In genomic region chr3:16930299-16930698, GRCm38 (mm10) we compare ENCODE assay signal across 9 mouse cellular contexts.
DNase-seq lines count a peak whose midpoint lies in the region; ATAC-seq and TF ChIP-seq lines count a peak whose summit lies in the region.
"Had no signal": no experiment of that assay in that cellular context is flagged by ENCODE, and none has a peak within 500 bp of the region (broad histone marks: within the 10 kb centered on the region; RNA-seq: fewer than 3 reads in every experiment).

No protein-coding gene starts in this region.

- no peaks in the 10 kb centered on the region for H3K4me1 ChIP-seq in hindbrain, embryonic 15.5 days (replicated peaks)
- H3K4me1 ChIP-seq in neural tube, embryonic 12.5 days: no peaks in the 10 kb centered on the region
- H3K4me1 ChIP-seq in lung, postnatal 0 days (ENCODE audit: insufficient read depth, low read depth, low read length): no peaks in the 10 kb centered on the region
- H3K4me1 ChIP-seq: lung, embryonic 15.5 days had no signal

- 0 out of 2 replicates have a peak overlapping the region, but pooled peaks have one; percentile 34 for H3K27ac ChIP-seq in hindbrain, embryonic 15.5 days (replicated peaks)
- no peak overlapping the region for H3K27ac ChIP-seq in neural tube, embryonic 12.5 days
- no peak overlapping the region for H3K27ac ChIP-seq in lung, postnatal 0 days (ENCODE audit: low read length)
- H3K27ac ChIP-seq: lung, embryonic 15.5 days had no signal

- H3K36me3 ChIP-seq in hindbrain, embryonic 15.5 days: no peaks in the 10 kb centered on the region
- H3K36me3 ChIP-seq in neural tube, embryonic 12.5 days: no peaks in the 10 kb centered on the region
- no peaks in the 10 kb centered on the region for H3K36me3 ChIP-seq in lung, postnatal 0 days (ENCODE audit: insufficient read depth, low read length)
- H3K36me3 ChIP-seq: lung, embryonic 15.5 days had no signal

- no peak overlapping the region for H3K9ac ChIP-seq in hindbrain, embryonic 15.5 days
- no peak overlapping the region for H3K9ac ChIP-seq in neural tube, embryonic 12.5 days
- H3K9ac ChIP-seq in lung, postnatal 0 days (replicated peaks; ENCODE audit: low read depth): no peak overlapping the region
- H3K9ac ChIP-seq: lung, embryonic 15.5 days had no signal

- 7% methylated on average over 3 of the region's 3 CpGs for WGBS in hindbrain, embryonic 15.5 days
- WGBS in neural tube, embryonic 12.5 days: 36% methylated on average over 3 of the region's 3 CpGs
- WGBS in lung, postnatal 0 days: 33% methylated on average over 3 of the region's 3 CpGs

- H3K4me2 ChIP-seq in hindbrain, embryonic 15.5 days: no peak overlapping the region
- H3K4me2 ChIP-seq in neural tube, embryonic 12.5 days (replicated peaks): no peak overlapping the region
- no peak overlapping the region for H3K4me2 ChIP-seq in lung, postnatal 0 days (replicated peaks; ENCODE audit: low read depth, low read length)
- H3K4me2 ChIP-seq: lung, embryonic 15.5 days had no signal

- no peak for TF ChIP-seq CTCF in lung, postnatal 0 days (IDR thresholded peaks at IDR 0.05)

- no peak for TF ChIP-seq EP300 in lung, postnatal 0 days (IDR thresholded peaks at IDR 0.05)

- no peaks in the 10 kb centered on the region for H3K27me3 ChIP-seq in hindbrain, embryonic 15.5 days
- H3K27me3 ChIP-seq in neural tube, embryonic 12.5 days (replicated peaks): no peaks in the 10 kb centered on the region
- no peaks in the 10 kb centered on the region for H3K27me3 ChIP-seq in lung, postnatal 0 days (replicated peaks; ENCODE audit: insufficient read depth, low read length)
- H3K27me3 ChIP-seq: lung, embryonic 15.5 days had no signal

- ATAC-seq in hindbrain, embryonic 15.5 days (ENCODE audit: low FRiP score, low read depth): peak; percentile 65
- ATAC-seq in neural tube, embryonic 12.5 days (ENCODE audit: low FRiP score, low read depth): peak; percentile 44; the same call in 1 of the 2 replicates
- ATAC-seq in lung, postnatal 0 days: no peak

- peak; percentile 29 to 44 for DNase-seq in cerebellum, postnatal 25 days
- DNase-seq in cerebellum, adult 9-10 months: no peak
- DNase-seq in embryo, embryonic 9.5 days (ENCODE audit: extremely low spot score): peak; percentile 9
- no peak for DNase-seq in lung, postnatal 0 days (ENCODE audit: low spot score)
- no peak for DNase-seq in urinary bladder, adult 18-20 months (ENCODE audit: low spot score in 2 of 2)
- no peak for DNase-seq in cerebellum, adult 11-12 months

- H3K4me3 ChIP-seq in hindbrain, embryonic 15.5 days: no peak overlapping the region
- H3K4me3 ChIP-seq in neural tube, embryonic 12.5 days: no peak overlapping the region
- H3K4me3 ChIP-seq in lung, postnatal 0 days (ENCODE audit: low read depth, low read length): no peak overlapping the region
- H3K4me3 ChIP-seq: lung, embryonic 15.5 days had no signal

- H3K9me3 ChIP-seq in hindbrain, embryonic 15.5 days: no peaks in the 10 kb centered on the region
- H3K9me3 ChIP-seq in neural tube, embryonic 12.5 days: no peaks in the 10 kb centered on the region
- H3K9me3 ChIP-seq in lung, postnatal 0 days (ENCODE audit: low read length): no peaks in the 10 kb centered on the region
- H3K9me3 ChIP-seq: lung, embryonic 15.5 days had no signal

Comparison
In these comparisons a context has a peak if more than half of its experiments do, and no peak if none do; other contexts are left out.
1. DNase-seq: peak in cerebellum, postnatal 25 days (2 of 2) and embryo, embryonic 9.5 days (single experiment); none in cerebellum, adult 9-10 months (single experiment), lung, postnatal 0 days (single experiment), urinary bladder, adult 18-20 months (0 of 2) and cerebellum, adult 11-12 months (single experiment).